Mouse (Mus musculus): ENCODE results near the gene Gm16506. TPM values are rescaled to one million over a fixed set of nuclear protein-coding genes. Genes with fewer than 3 reads are reported as not detected.
"Not testable (repeated sequence)": the region's sequence is repeated elsewhere in the genome, so short reads cannot be mapped to it uniquely, and the experiment has no call there.

Gm16506 gene
- polyA plus RNA-seq (2015; fragmentation: Nextera tagmentation; extraction: Ambion mirVana), result not detected in 2 replicates

DNA sequence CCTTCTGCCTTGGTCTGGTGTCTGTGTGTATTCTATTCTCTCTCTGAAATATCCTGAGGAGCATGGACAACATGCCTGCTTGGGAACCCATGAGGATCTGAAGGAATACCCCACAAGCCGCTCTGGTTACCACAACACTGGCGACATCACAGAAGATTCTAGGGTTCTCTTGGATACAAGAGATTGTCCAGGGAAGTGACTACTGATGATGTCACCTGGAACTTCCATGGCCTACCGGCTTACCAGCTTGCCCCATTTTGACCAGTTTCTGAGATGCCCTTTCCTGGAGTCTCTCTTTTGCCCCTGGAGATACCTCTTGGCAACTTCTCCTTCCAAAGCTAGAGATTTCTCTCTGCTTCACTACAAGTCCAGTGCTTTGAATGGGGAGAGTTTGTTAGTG, at the start of gene Gm16506:
Gene Gm16506 (minus strand): TSS at position 101 of the 400 bp plus-strand sequence.
- DNase-seq (ENCODE audit: low spot score), result not testable (repeated sequence)

GRCm38 (mm10) chr14:43747566-43747965, 20.3 kb upstream of the Gm16506 start, which contains the start of gene Gm6526:
TSS of gene Gm6526 (plus strand) at chr14:43747866.
- not testable (repeated sequence) for DNase-seq (ENCODE audit: low spot score)

DNA sequence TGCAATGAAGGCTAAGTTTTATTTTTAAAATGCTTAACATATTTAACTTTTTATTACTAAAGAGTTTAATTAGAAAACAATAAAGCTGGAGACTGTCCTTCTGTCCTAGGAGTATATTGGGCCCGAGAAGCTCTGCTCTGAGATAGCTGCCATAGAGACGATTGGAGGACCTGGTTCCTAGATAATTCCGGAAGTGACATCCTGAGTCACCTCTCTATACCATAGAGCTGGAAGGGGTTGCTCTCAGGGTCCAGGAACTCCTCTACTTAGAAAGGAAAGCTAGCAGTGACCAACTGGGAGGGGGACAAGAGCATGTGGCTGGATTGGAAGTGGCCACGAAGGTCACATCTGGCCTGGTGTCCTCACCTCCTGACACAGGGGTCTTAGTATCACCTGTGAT, 29.7 kb downstream of the Gm16506 start, which contains the start of gene Gm7324:
Gene Gm7324 (plus strand): TSS at position 208 of the 400 bp plus-strand sequence.
- not testable (repeated sequence) for DNase-seq (ENCODE audit: low spot score)

DNA sequence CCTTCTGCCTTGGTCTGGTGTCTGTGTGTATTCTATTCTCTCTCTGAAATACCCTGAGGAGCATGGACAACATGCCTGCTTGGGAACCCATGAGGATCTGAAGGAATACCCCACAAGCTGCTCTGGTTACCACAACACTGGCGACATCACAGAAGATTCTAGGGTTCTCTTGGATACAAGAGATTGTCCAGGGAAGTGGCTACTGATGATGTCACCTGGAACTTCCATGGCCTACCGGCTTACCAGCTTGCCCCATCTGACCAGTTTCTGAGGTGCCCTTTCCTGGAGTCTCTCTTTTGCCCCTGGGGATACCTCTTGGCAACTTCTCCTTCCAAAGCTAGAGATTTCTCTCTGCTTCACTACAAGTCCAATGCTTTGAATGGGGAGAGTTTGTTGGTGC, 50.2 kb downstream of the Gm16506 start, which contains the start of gene Gm8165:
Gene Gm8165 (minus strand): TSS at position 101 of the 400 bp plus-strand sequence.
- not testable (repeated sequence) for DNase-seq (ENCODE audit: low spot score)

Other genes with a start within 250 kb of the Gm16506 start
- gene Gm5799, start 183.9 kb downstream of the Gm16506 start, polyA plus RNA-seq (2015; fragmentation: Nextera tagmentation; extraction: Ambion mirVana), result 0.17 TPM in 2 replicates
- gene Gm17654, start 148.3 kb downstream of the Gm16506 start, polyA plus RNA-seq (2015; fragmentation: Nextera tagmentation; extraction: Ambion mirVana), result not detected in 2 replicates
- gene Gm10375, start 119.5 kb downstream of the Gm16506 start, polyA plus RNA-seq (2015; fragmentation: Nextera tagmentation; extraction: Ambion mirVana), result not detected in 2 replicates
- gene Gm8165, start 50.3 kb downstream of the Gm16506 start, polyA plus RNA-seq (2015; fragmentation: Nextera tagmentation; extraction: Ambion mirVana), result not detected in 2 replicates
- 1.5 and 1.8 TPM in 2 replicates for gene Gm7324, start 29.7 kb downstream of the Gm16506 start, polyA plus RNA-seq (2015; fragmentation: Nextera tagmentation; extraction: Ambion mirVana)
- not detected in 2 replicates for gene Gm6526, start 20.4 kb upstream of the Gm16506 start, polyA plus RNA-seq (2015; fragmentation: Nextera tagmentation; extraction: Ambion mirVana)
- gene Gm8180, start 57.3 kb upstream of the Gm16506 start, polyA plus RNA-seq (2015; fragmentation: Nextera tagmentation; extraction: Ambion mirVana), result not detected in 2 replicates
- 0.87 and 1.4 TPM in 2 replicates for gene Ear1, start 148.0 kb upstream of the Gm16506 start, polyA plus RNA-seq (2015; fragmentation: Nextera tagmentation; extraction: Ambion mirVana)
- not detected in 2 replicates for gene Ear10, start 196.1 kb upstream of the Gm16506 start, polyA plus RNA-seq (2015; fragmentation: Nextera tagmentation; extraction: Ambion mirVana)
- gene Gm8113, start 197.9 kb upstream of the Gm16506 start, polyA plus RNA-seq (2015; fragmentation: Nextera tagmentation; extraction: Ambion mirVana), result 6.5 and 6.6 TPM in 2 replicates
- gene Ang5, start 229.6 kb upstream of the Gm16506 start, polyA plus RNA-seq (2015; fragmentation: Nextera tagmentation; extraction: Ambion mirVana), result not detected in 2 replicates

Measured in thymus, postnatal 0 days (tissue).